Mouse (Mus musculus): ENCODE measurements at regions not wholly inside any gene's neighbourhood (a gene's known extent, or its start where the extent isn't known, plus 50 kb on each side); places are given as distances from the start of the nearest gene placed in this dataset.

DNA sequence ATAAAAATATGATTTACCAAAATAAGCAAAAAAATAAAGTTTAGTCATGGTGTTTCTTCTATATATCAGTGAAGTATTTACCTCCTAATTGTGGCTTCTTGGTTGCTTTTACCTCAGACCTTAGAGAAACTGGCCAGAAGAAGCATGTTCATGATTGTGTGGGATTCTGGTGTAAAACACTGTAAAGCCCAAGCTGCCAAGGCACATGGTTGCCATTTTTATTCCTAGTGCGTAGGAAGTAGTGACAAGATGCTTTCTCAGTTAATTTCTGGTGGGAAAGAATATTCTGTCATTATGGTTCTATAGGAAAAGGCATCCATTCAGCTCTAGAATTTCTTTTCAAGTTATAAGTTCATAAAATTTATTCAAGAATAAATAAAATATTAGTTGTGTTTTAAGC is 805.2 kb downstream of the Olfm4 start:
- DNase-seq = no peak

- no peak for DNase-seq
Observed at GRCm38 (mm10) chr14:80799370-80799959, 815.6 kb downstream of the Olfm4 start.

GRCm38 (mm10) chr14:80830476-80830875 is 846.6 kb downstream of the Olfm4 start:
- DNase-seq = no peak

GRCm38 (mm10) chr14:80844550-80844949 is 860.7 kb downstream of the Olfm4 start:
- DNase-seq = no peak

DNA sequence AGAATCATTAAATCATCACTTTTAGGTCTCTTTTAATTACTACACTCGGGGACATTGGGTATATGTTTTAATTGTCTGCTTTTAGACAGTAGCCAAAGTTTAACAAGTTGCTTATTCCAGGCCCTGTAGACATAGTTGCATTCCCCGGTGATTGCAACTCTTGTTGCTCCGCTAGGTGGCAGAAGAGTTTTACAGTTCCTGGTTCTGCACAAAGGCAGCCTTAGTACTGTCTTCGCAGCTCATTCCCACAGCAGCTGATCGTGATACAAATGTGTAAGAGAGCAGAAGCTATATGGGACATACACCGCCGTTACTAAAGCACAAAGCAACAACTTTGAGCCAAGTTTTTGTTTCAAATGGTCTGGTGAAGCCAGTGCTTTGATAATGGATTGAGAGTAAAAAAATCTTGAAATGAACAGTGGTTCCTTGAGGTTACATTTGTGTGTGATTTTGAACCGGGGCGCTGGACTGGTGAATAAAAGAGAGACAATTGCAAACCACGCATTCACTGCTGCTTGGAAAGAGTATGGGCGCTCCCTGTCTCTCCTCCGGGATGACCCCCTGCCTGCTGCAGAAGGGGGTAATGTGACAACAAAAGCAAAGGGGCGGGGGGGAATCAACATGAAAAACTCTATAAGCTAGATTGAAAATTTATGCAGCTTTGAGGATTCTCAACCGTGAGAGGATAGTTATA is 861.8 kb downstream of the Olfm4 start:
- DNase-seq = peak; percentile 13

DNA sequence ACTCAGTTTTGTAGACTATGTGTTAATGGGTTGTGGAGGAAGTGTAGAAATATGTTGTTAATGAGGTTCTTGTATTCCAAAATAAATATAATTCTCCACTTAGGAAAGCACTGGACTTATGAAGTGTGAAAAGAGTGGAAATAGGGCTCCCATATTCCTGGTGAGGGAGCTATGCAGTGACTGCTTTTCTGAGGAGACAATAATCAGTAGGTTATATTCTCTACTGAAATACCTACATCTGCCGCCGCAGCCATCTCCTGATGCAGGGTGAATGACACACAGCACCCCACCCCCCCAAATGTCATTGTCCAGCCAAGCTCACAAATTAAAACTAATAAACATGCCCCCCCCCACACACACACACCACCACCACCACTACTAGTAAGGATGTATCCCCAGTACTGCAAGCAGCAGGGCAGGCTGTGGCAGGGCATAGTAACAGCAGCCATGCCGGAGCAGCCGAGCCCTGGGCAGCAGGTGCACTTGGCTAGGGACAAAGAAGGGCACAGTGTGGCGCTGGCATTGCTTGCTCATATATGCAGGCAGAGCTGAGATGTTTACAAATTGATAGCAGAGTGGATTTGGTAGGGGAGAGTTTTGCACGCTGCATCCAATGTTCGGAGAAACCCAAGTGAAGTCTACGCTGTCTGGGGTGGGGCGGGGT is 862.7 kb downstream of the Olfm4 start:
- DNase-seq = no peak

All from adrenal gland, adult 8-10 months (tissue).